Mouse (Mus musculus): ENCODE measurements around the gene Ism2. TPM values are rescaled to one million over a fixed set of nuclear protein-coding genes. Genes with fewer than 3 reads are reported as not detected.
"Not testable (repeated sequence)": the region's sequence is repeated elsewhere in the genome, so short reads cannot be mapped to it uniquely, and the experiment has no call there.

The Ism2 gene
- polyA plus RNA-seq, 1 experiment from 2014 or later = 1.2 TPM

GRCm38 (mm10) chr12:87325452-87325851 is 25.9 kb upstream of the Ism2 start:
- WGBS = 97% methylated on average over 3 of the region's 3 CpGs
- no peaks in the 10 kb centered on the region for H3K9me3 ChIP-seq (replicated peaks)
- peaks cover 6% of the 10 kb centered on the region; the same call in 1 of the 2 replicates for H3K36me3 ChIP-seq
- DNase-seq (ENCODE audit: low spot score) = no peak
- H3K27ac ChIP-seq = no peak overlapping the region
- no peaks in the 10 kb centered on the region for H3K27me3 ChIP-seq (ENCODE audit: low read depth, poor library complexity, severe bottlenecking)
- peaks cover 14% of the 10 kb centered on the region for H3K4me1 ChIP-seq
- H3K4me3 ChIP-seq = no peak overlapping the region

GRCm38 (mm10) chr12:87319229-87319628 is 19.7 kb upstream of the Ism2 start:
- 90% methylated on average over 3 of the region's 3 CpGs for WGBS
- no peak for DNase-seq (ENCODE audit: low spot score)
- H3K4me1 ChIP-seq = no peaks in the 10 kb centered on the region

GRCm38 (mm10) chr12:87317951-87318350 is 18.4 kb upstream of the Ism2 start:
- WGBS = 68% methylated on average over 1 of the region's 1 CpGs
- Histone ChIP-seq H3K27me3 (ENCODE audit: low read depth, poor library complexity, severe bottlenecking) (no peaks in the 10 kb centered on the region), H3K4me3 (no peak overlapping the region)

More at GRCm38 (mm10) chr12:87319229-87319628, 19.7 kb upstream of the Ism2 start:
- no peak overlapping the region for H3K27ac ChIP-seq
- peaks cover 7% of the 10 kb centered on the region; the same call in 1 of the 2 replicates for H3K36me3 ChIP-seq
- no peaks in the 10 kb centered on the region for H3K27me3 ChIP-seq (ENCODE audit: low read depth, poor library complexity, severe bottlenecking)
- H3K9me3 ChIP-seq (replicated peaks) = no peaks in the 10 kb centered on the region
- H3K4me3 ChIP-seq = no peak overlapping the region

GRCm38 (mm10) chr12:87313098-87313497 is 13.6 kb upstream of the Ism2 start:
- no peak overlapping the region for H3K27ac ChIP-seq
- DNase-seq (ENCODE audit: low spot score) = no peak
- no peak overlapping the region for H3K4me3 ChIP-seq
- no peaks in the 10 kb centered on the region for H3K27me3 ChIP-seq (ENCODE audit: low read depth, poor library complexity, severe bottlenecking)
- no peaks in the 10 kb centered on the region for H3K9me3 ChIP-seq (replicated peaks)
- 77% methylated on average over 2 of the region's 2 CpGs for WGBS
- H3K4me1 ChIP-seq = no peaks in the 10 kb centered on the region
- H3K36me3 ChIP-seq = peaks cover 39% of the 10 kb centered on the region

More at GRCm38 (mm10) chr12:87317951-87318350, 18.4 kb upstream of the Ism2 start:
- DNase-seq (ENCODE audit: low spot score) = no peak
- no peaks in the 10 kb centered on the region for H3K9me3 ChIP-seq (replicated peaks)
- H3K36me3 ChIP-seq = peaks cover 4% of the 10 kb centered on the region
- no peak overlapping the region for H3K27ac ChIP-seq
- H3K4me1 ChIP-seq = no peaks in the 10 kb centered on the region

- H3K4me3 ChIP-seq; H3K9me3 ChIP-seq (replicated peaks); H3K4me1 ChIP-seq; H3K27me3 ChIP-seq (ENCODE audit: low read depth, poor library complexity, severe bottlenecking); DNase-seq (ENCODE audit: low spot score); H3K27ac ChIP-seq: not testable (repeated sequence)
- H3K36me3 ChIP-seq = peaks cover 22% of the 10 kb centered on the region
- 83% methylated on average over 4 of the region's 4 CpGs for WGBS
These were observed 7.0 kb upstream of the Ism2 start for GRCm38 (mm10) chr12:87306584-87306844.

GRCm38 (mm10) chr12:87305767-87306583 is 6.5 kb upstream of the Ism2 start:
- H3K9me3 ChIP-seq (replicated peaks) = no peaks in the 10 kb centered on the region
- no peaks in the 10 kb centered on the region for H3K4me1 ChIP-seq
- no peak overlapping the region for H3K4me3 ChIP-seq
- 54% methylated on average over 13 of the region's 13 CpGs for WGBS
- no peak for DNase-seq (ENCODE audit: low spot score)
- H3K36me3 ChIP-seq = peaks cover 21% of the 10 kb centered on the region
- H3K27me3 ChIP-seq (ENCODE audit: low read depth, poor library complexity, severe bottlenecking) = peaks cover 12% of the 10 kb centered on the region
- H3K27ac ChIP-seq = no peak overlapping the region

GRCm38 (mm10) chr12:87301189-87301588 is 1.7 kb upstream of the Ism2 start:
- H3K4me3 ChIP-seq = no peak overlapping the region
- no peak overlapping the region for H3K27ac ChIP-seq
- H3K27me3 ChIP-seq (ENCODE audit: low read depth, poor library complexity, severe bottlenecking) = peaks cover 42% of the 10 kb centered on the region
- no peaks in the 10 kb centered on the region for H3K36me3 ChIP-seq
- WGBS = 52% methylated on average over 4 of the region's 4 CpGs
- DNase-seq (ENCODE audit: low spot score) = no peak
- H3K9me3 ChIP-seq (replicated peaks) = no peaks in the 10 kb centered on the region
- peaks cover 17% of the 10 kb centered on the region for H3K4me1 ChIP-seq

GRCm38 (mm10) chr12:87300441-87300690 is 861 bp upstream of the Ism2 start:
- no peaks in the 10 kb centered on the region for H3K9me3 ChIP-seq (replicated peaks)
- WGBS = under 1% methylated on average over 9 of the region's 9 CpGs
- no peak overlapping the region for H3K27ac ChIP-seq
- H3K4me3 ChIP-seq = peak overlapping the region; percentile 80
- peaks cover 42% of the 10 kb centered on the region for H3K27me3 ChIP-seq (ENCODE audit: low read depth, poor library complexity, severe bottlenecking)
- peaks cover 21% of the 10 kb centered on the region for H3K4me1 ChIP-seq
- no peak for DNase-seq (ENCODE audit: low spot score)
- no peaks in the 10 kb centered on the region for H3K36me3 ChIP-seq

- H3K36me3 ChIP-seq = no peaks in the 10 kb centered on the region
- H3K4me3 ChIP-seq = peak overlapping the region; percentile 80
- H3K9me3 ChIP-seq (replicated peaks) = no peaks in the 10 kb centered on the region
- 10% methylated on average over 29 of the region's 29 CpGs for WGBS
- H3K27me3 ChIP-seq (ENCODE audit: low read depth, poor library complexity, severe bottlenecking) = peaks cover 42% of the 10 kb centered on the region
- peaks cover 25% of the 10 kb centered on the region for H3K4me1 ChIP-seq
- no peak for DNase-seq (ENCODE audit: low spot score)
- H3K27ac ChIP-seq = peak overlapping the region; percentile 83
These were observed 358 bp downstream of the Ism2 start for GRCm38 (mm10) chr12:87299037-87299656.

- Histone ChIP-seq H3K36me3 (no peaks in the 10 kb centered on the region), H3K4me1 (peaks cover 10% of the 10 kb centered on the region; the same call in 1 of the 2 replicates), H3K9me3 (replicated peaks) (no peaks in the 10 kb centered on the region), H3K27ac (no peak overlapping the region), H3K27me3 (ENCODE audit: low read depth, poor library complexity, severe bottlenecking) (peaks cover 9% of the 10 kb centered on the region), H3K4me3 (no peak overlapping the region)
- no peak for DNase-seq (ENCODE audit: low spot score)
- WGBS = 69% methylated on average over 6 of the region's 6 CpGs
These were observed 5.6 kb downstream of the Ism2 start for GRCm38 (mm10) chr12:87293934-87294333.

GRCm38 (mm10) chr12:87289100-87289499 is 10.4 kb downstream of the Ism2 start:
- Histone ChIP-seq H3K4me3 (no peak overlapping the region), H3K27me3 (ENCODE audit: low read depth, poor library complexity, severe bottlenecking) (no peaks in the 10 kb centered on the region), H3K36me3 (no peaks in the 10 kb centered on the region), H3K9me3 (replicated peaks) (no peaks in the 10 kb centered on the region), H3K27ac (no peak overlapping the region), H3K4me1 (no peaks in the 10 kb centered on the region)
- 93% methylated on average over 5 of the region's 5 CpGs for WGBS
- DNase-seq (ENCODE audit: low spot score) = no peak

GRCm38 (mm10) chr12:87284726-87285125 is 14.8 kb downstream of the Ism2 start:
- H3K36me3 ChIP-seq = no peaks in the 10 kb centered on the region
- no peak overlapping the region for H3K27ac ChIP-seq
- H3K27me3 ChIP-seq (ENCODE audit: low read depth, poor library complexity, severe bottlenecking) = no peaks in the 10 kb centered on the region
- H3K9me3 ChIP-seq (replicated peaks) = no peaks in the 10 kb centered on the region
- WGBS = 89% methylated on average over 5 of the region's 5 CpGs
- no peak overlapping the region for H3K4me3 ChIP-seq
- peaks cover under 1% of the 10 kb centered on the region; the same call in 1 of the 2 replicates for H3K4me1 ChIP-seq
- no peak for DNase-seq (ENCODE audit: low spot score)

GRCm38 (mm10) chr12:87284268-87284667 is 15.2 kb downstream of the Ism2 start:
- Histone ChIP-seq H3K4me3 (no peak overlapping the region), H3K9me3 (replicated peaks) (no peaks in the 10 kb centered on the region), H3K36me3 (no peaks in the 10 kb centered on the region), H3K4me1 (peaks cover 3% of the 10 kb centered on the region; the same call in 1 of the 2 replicates), H3K27ac (no peak overlapping the region), H3K27me3 (ENCODE audit: low read depth, poor library complexity, severe bottlenecking) (no peaks in the 10 kb centered on the region)
- 76% methylated on average over 4 of the region's 4 CpGs for WGBS
- DNase-seq (ENCODE audit: low spot score) = no peak
